Mouse (Mus musculus) hindbrain, embryonic 13.5 days (tissue): ENCODE measurements at regions not wholly inside any gene's neighbourhood (a gene's known extent, or its start where the extent isn't known, plus 50 kb on each side); places are given as distances from the start of the nearest gene placed in this dataset.

Experiments
- ATAC-seq: fragments of 200-750 bp; cut with Nextera tagmentation; 2 replicates; pipeline ENCODE4 v1.8.0; 2017; ENCODE audit warnings: moderate TSS enrichment; ENCODE audit not compliant: low FRiP score
- H3K27ac ChIP-seq: fragments of 300-500 bp; sonication (generic); 2 replicates; pipeline ENCODE4 v1.5.1; 2015; ENCODE audit warnings: inconsistent platforms, mild to moderate bottlenecking, moderate library complexity
- H3K27me3 ChIP-seq: fragments of 300-500 bp; sonication (generic); 2 replicates; pipeline ENCODE4 v1.6.1; 2015; ENCODE audit warnings: mild to moderate bottlenecking, inconsistent platforms
- H3K36me3 ChIP-seq: fragments of 300-500 bp; sonication (generic); 2 replicates; pipeline ENCODE4 v1.6.1; 2015; ENCODE audit warnings: mild to moderate bottlenecking, inconsistent platforms
- H3K4me1 ChIP-seq: fragments of 300-500 bp; sonication (generic); replicated peaks from 2 replicates; pipeline ENCODE4 v1.6.1; 2015; ENCODE audit warnings: inconsistent platforms
- H3K4me2 ChIP-seq: fragments of 300-500 bp; sonication (generic); 2 replicates; pipeline ENCODE4 v1.6.1; 2015; ENCODE audit warnings: inconsistent platforms, mild to moderate bottlenecking, moderate library complexity
- H3K4me3 ChIP-seq: fragments of 300-500 bp; sonication (generic); 2 replicates; pipeline ENCODE4 v1.5.1; 2015; ENCODE audit warnings: mild to moderate bottlenecking, inconsistent platforms
- H3K9ac ChIP-seq: fragments of 300-500 bp; sonication (generic); 2 replicates; pipeline ENCODE4 v1.6.1; 2015; ENCODE audit warnings: mild to moderate bottlenecking, inconsistent platforms
- H3K9me3 ChIP-seq: fragments of 300-500 bp; sonication (generic); 2 replicates; pipeline ENCODE4 v1.6.1; 2016; ENCODE audit warnings: inconsistent platforms
- WGBS: fragments of 180-500 bp; shearing (Covaris S2); methylation state at CpG from one replicate; pipeline ENCODE4 v1.1.7; 2015; 5-methylcytosine and 5-hydroxymethylcytosine counted together

DNA sequence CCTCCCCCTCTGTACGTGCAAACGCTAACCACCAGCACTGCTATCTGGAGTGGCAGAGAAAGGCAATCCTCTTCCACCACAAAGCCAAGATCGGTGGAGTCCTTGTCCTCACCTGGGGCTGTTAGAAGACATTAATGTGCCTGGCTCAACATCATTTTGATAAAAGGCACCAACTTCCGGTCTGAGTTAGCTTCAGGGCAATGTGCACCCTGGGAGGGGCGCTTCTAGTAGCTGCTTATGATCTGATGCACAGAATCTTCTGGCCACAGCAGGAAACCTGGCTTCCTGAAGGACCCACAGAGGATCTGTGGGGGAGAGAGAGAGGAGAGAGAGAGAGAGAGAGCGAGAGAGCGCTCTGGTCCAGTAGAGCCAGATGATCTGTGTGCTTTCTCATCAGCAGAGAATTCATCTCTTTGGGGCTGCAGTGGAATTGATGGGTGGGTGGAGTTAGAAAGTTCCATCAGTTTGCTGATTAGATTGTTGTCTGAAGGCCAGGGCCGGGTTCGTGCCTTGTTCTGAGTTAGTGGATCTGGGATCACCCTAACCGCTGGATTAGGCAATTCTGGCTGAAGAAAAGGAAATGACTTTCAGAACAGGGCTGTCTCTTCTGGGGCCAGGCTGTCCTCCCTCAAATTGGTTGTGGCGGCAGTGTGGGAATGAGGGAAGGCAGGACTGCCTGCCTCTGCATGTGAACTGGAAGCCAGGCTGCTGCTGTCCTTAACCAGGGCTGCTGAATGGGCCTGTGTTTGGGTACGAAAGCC, 101.3 kb upstream of the Pmepa1 start:
- no peak overlapping the region for H3K4me2 ChIP-seq
- peaks cover 19% of the 10 kb centered on the region for H3K4me1 ChIP-seq
- WGBS = 77% methylated on average over 10 of the region's 12 CpGs
- no peak overlapping the region for H3K9ac ChIP-seq
- ATAC-seq = no peak
- H3K36me3 ChIP-seq = no peaks in the 10 kb centered on the region
- no peaks in the 10 kb centered on the region for H3K9me3 ChIP-seq
- no peak overlapping the region for H3K4me3 ChIP-seq
- H3K27ac ChIP-seq = no peak overlapping the region; the same call in 1 of the 2 replicates
- no peaks in the 10 kb centered on the region for H3K27me3 ChIP-seq

DNA sequence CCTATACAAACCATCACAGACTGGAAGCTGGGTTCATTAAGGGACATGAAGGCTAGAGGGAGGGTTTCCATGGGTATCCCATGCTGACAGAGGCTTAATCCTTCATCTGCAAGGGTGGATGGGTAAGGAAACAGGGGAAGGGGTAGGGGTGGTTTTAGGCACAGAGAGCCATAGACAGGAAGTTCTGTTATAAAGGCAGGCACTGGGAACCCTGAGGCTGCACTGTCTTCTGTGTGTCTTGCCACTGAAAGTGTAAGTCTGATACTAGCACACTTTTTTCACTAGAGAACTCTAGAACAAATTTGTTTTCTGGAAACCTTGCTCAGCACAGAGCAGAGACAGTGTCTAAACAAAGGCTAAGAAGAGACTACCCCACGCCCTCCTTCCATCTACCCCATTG, 103.4 kb upstream of the Pmepa1 start:
- 88% methylated on average over 1 of the region's 1 CpGs for WGBS
- H3K27me3 ChIP-seq = no peaks in the 10 kb centered on the region
- peaks cover 22% of the 10 kb centered on the region for H3K4me1 ChIP-seq
- no peak overlapping the region for H3K27ac ChIP-seq
- H3K4me3 ChIP-seq = no peak overlapping the region
- ATAC-seq = no peak
- no peak overlapping the region for H3K9ac ChIP-seq
- no peaks in the 10 kb centered on the region for H3K36me3 ChIP-seq
- H3K9me3 ChIP-seq = no peaks in the 10 kb centered on the region
- no peak overlapping the region for H3K4me2 ChIP-seq

DNA sequence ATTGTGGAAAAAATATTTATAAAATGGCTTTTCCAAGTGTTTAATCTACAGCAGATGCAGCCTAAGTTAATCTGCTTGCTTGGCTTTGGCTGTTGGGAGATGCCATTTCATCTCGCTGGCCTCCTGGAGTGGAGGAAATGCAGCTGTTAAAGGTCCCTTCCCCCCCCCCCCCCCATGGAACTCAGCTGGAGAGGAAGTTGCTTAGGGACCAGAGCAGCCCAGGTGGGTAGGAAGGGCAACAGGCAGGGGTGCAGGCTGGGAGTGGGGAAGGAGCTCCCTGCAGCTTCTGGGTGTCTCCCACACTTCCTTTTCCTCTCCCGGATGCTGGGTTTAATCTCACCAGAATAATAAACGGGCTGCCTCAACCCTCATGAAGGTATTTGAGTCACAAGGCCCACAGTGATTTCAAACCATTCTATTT, 104.0 kb upstream of the Pmepa1 start:
- Histone ChIP-seq H3K4me2 (no peak overlapping the region), H3K4me3 (no peak overlapping the region), H3K36me3 (no peaks in the 10 kb centered on the region), H3K9ac (no peak overlapping the region), H3K4me1 (peaks cover 22% of the 10 kb centered on the region), H3K9me3 (no peaks in the 10 kb centered on the region), H3K27ac (no peak overlapping the region), H3K27me3 (no peaks in the 10 kb centered on the region)
- ATAC-seq = no peak
- 69% methylated on average over 3 of the region's 3 CpGs for WGBS

DNA sequence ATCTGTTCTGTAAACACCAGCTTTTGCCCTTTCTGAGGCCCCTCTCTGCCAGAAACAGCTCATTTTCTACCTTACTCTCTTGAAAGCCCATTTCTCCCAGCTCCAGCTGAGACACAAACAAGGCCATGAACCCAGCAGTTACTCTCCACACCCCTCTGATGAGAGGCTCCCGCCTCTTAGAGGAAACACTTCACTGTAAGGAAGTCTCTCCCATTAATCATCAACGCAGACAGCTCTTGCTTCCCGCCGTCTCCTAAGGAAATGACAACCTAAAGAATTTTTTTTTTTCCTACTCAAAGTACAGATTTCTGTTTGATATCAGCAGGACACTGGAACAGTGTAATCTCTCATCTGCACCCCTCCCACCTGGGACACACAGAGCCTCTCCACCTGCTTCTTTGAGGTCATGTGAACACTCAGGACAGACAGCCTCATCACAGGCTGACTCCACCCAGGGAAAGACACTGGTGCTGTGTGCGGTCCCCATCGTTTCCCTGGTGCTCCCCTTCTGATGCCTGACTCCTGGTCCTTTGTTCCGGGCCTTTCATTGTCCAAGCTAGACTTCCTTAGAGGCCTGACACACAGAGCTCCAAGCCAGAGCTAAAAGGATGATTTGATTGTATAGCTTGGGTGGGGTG, 106.0 kb upstream of the Pmepa1 start:
- Histone ChIP-seq H3K4me3 (no peak overlapping the region), H3K36me3 (no peaks in the 10 kb centered on the region), H3K27ac (0 out of 2 replicates have a peak overlapping the region, but pooled peaks have one; percentile 30), H3K9me3 (no peaks in the 10 kb centered on the region), H3K4me2 (no peak overlapping the region), H3K4me1 (peaks cover 22% of the 10 kb centered on the region), H3K27me3 (no peaks in the 10 kb centered on the region), H3K9ac (no peak overlapping the region)
- 36% methylated on average over 7 of the region's 7 CpGs for WGBS
- ATAC-seq = no peak

DNA sequence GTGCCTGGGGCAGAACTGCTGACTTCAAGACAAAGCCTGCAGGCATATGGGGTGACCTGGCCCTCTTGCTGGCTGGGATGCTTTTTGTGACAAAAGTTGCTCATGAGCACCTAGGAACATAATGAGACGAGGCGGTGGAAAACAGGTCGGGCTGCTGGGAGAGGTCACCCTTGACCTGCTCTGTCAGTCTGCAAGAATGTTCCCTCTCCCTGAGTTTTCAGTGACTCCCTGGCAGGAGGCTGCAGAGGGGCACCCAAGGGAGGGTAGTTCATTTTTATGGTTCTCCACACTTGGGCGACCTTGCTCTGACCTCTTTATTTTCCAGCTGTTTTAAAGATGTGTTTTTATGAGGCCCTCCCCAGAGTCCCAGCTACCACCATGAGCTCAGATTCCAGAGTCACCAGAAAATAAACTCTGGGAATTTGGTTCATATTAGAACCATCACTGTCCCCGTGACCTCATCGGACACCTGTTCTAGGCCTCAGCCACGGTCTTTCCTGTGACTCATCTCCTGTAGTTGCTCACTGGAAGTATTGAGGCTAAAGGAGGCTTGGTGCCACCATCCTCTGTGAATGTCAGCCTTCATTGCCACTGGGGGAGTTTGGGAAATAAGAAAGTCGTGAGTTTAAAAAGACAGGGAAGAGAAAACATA, 108.7 kb upstream of the Pmepa1 start:
- Histone ChIP-seq H3K4me3 (no peak overlapping the region), H3K36me3 (no peaks in the 10 kb centered on the region), H3K27me3 (0 out of 2 replicates have a peak, but pooled peaks cover 3% of the 10 kb centered on the region), H3K4me2 (no peak overlapping the region), H3K4me1 (peaks cover 14% of the 10 kb centered on the region), H3K27ac (no peak overlapping the region), H3K9ac (no peak overlapping the region), H3K9me3 (no peaks in the 10 kb centered on the region)
- ATAC-seq = no peak
- 88% methylated on average over 8 of the region's 8 CpGs for WGBS

DNA sequence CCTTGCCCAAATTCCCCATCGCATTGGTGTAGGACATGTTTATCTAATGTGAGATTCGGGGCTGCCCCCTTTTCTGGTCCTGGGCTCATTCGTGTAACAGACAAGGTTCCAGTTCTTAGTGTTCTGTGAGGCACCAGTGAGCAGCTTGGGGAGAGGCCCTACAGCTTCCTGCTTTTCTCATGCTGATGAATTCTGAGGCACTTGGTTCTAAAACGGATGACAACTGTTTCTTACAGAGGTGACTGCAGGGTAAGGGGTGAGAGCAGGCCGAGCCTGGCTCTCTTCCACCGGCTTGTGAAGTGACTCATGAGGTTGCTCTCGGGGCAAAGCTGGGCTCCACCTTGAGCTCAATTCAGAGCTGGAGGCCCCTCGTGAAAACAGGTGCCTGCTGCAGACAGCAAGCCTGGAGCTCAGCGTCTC, 109.4 kb upstream of the Pmepa1 start:
- H3K4me3 ChIP-seq = no peak overlapping the region
- peaks cover 14% of the 10 kb centered on the region for H3K4me1 ChIP-seq
- H3K9me3 ChIP-seq = no peaks in the 10 kb centered on the region
- no peak overlapping the region for H3K27ac ChIP-seq
- WGBS = 62% methylated on average over 9 of the region's 9 CpGs
- ATAC-seq = no peak
- no peak overlapping the region for H3K9ac ChIP-seq
- no peak overlapping the region for H3K4me2 ChIP-seq
- H3K27me3 ChIP-seq = 0 out of 2 replicates have a peak, but pooled peaks cover 3% of the 10 kb centered on the region
- no peaks in the 10 kb centered on the region for H3K36me3 ChIP-seq

DNA sequence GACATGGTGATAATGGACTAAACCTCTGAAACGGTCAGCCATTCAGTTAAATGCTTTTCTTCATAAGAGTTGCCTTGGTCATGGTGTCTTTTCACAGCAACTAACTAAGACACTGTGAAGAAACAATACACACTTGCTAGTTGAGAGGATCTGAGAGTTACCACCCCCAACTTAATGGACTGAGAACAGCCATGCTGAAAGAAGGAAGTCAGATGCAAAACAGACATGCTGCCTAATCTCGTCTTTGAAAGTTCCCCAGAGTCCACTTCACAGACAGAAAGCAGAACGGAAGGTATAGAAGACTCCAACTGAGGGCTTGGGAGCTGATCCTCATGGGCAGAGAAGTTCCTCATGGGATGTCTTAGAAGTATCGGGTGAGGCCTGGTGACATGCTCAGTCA, 111.8 kb upstream of the Pmepa1 start:
- H3K9me3 ChIP-seq = 0 out of 2 replicates have a peak, but pooled peaks cover 3% of the 10 kb centered on the region
- H3K36me3 ChIP-seq = no peaks in the 10 kb centered on the region
- H3K9ac ChIP-seq = no peak overlapping the region
- H3K27me3 ChIP-seq = 0 out of 2 replicates have a peak, but pooled peaks cover 3% of the 10 kb centered on the region
- WGBS = 82% methylated on average over 4 of the region's 4 CpGs
- no peak overlapping the region for H3K4me2 ChIP-seq
- H3K4me3 ChIP-seq = no peak overlapping the region
- 0 out of 2 replicates have a peak, but pooled peaks cover 2% of the 10 kb centered on the region for H3K4me1 ChIP-seq
- ATAC-seq = no peak
- no peak overlapping the region for H3K27ac ChIP-seq

DNA sequence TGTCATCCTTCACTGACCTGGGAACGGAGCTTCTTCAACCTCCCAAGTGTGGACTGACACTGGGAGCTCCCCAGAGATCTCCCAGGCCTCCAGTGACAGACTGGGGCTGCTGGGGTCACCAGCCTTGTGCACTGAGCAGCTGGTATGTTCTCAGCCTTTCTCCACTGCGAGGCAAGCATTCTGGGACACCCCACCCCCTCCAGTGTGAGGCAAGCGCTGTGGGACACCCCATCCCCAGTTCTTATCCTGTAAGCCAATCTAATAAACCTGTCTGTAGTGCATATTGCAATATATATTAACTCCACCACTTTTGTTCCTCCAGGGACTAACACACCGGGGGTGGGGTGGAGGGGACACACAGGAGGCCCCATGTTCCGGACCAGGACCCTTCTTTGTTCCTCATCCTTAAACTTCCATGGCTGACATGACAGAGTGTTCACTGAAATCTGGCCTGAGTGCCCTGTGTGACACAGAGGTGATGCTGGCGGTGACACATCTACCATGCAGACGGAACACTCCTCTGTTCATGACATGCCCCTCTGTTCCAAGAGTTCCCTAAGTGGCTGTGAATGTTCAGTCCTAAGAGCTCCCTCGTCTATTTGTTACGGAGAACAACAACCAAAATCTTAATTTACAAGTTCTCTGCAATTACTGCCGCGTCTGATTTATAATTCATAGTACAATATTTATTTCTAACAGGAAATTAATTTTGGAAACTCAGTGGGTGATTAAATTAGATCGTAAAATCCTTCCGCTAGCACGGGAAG, 116.4 kb upstream of the Pmepa1 start:
- Histone ChIP-seq H3K4me3 (no peak overlapping the region), H3K9me3 (0 out of 2 replicates have a peak, but pooled peaks cover 6% of the 10 kb centered on the region), H3K27me3 (no peaks in the 10 kb centered on the region), H3K36me3 (no peaks in the 10 kb centered on the region), H3K4me2 (no peak overlapping the region), H3K4me1 (peaks cover 13% of the 10 kb centered on the region), H3K27ac (no peak overlapping the region), H3K9ac (no peak overlapping the region)
- ATAC-seq = 0 out of 2 replicates have a peak, but pooled peaks have one; percentile 28
- WGBS = 77% methylated on average over 14 of the region's 14 CpGs

DNA sequence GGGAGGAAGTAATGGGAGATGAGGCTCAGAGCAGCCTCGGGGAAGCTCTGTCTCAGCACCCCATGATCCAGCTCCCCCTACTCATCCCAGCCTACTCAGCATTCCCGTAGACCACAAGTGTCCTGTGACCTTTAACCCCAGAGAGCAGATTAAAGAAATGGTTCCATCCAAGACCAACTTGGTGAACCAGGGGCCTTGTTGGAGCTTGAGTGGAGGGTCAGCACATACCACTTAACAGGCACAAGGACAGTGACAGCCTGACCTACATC, 116.9 kb upstream of the Pmepa1 start:
- Histone ChIP-seq H3K9me3 (peaks cover 9% of the 10 kb centered on the region; the same call in 1 of the 2 replicates), H3K27ac (no peak overlapping the region), H3K9ac (no peak overlapping the region), H3K4me2 (no peak overlapping the region), H3K4me3 (no peak overlapping the region), H3K27me3 (no peaks in the 10 kb centered on the region), H3K36me3 (no peaks in the 10 kb centered on the region), H3K4me1 (peaks cover 13% of the 10 kb centered on the region)
- WGBS = 50% methylated on average over 2 of the region's 2 CpGs
- no peak for ATAC-seq

DNA sequence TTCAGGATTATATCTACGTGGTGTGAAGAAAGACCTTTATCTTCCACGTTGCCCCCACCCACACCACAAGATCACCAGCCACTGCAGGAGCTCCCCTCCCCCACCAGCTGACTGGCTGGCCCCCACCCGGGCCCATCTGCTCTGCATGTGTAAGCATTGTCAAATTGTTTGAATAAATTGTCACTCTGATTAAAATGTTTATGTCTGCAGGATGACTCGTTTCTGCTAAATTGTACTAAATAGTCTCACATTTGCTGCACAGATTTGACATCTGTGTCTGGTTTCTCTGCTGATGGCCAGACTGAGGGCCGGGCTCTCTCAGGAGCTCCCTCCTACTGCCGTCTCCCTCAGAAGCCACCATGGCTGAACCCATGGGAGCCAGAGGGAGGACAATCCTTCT, 119.2 kb upstream of the Pmepa1 start:
- no peak overlapping the region for H3K9ac ChIP-seq
- H3K36me3 ChIP-seq = no peaks in the 10 kb centered on the region
- ATAC-seq = no peak
- 51% methylated on average over 6 of the region's 6 CpGs for WGBS
- H3K4me2 ChIP-seq = no peak overlapping the region
- H3K4me3 ChIP-seq = no peak overlapping the region
- H3K27ac ChIP-seq = no peak overlapping the region
- H3K27me3 ChIP-seq = no peaks in the 10 kb centered on the region
- H3K4me1 ChIP-seq = peaks cover 13% of the 10 kb centered on the region
- H3K9me3 ChIP-seq = peaks cover 9% of the 10 kb centered on the region; the same call in 1 of the 2 replicates

DNA sequence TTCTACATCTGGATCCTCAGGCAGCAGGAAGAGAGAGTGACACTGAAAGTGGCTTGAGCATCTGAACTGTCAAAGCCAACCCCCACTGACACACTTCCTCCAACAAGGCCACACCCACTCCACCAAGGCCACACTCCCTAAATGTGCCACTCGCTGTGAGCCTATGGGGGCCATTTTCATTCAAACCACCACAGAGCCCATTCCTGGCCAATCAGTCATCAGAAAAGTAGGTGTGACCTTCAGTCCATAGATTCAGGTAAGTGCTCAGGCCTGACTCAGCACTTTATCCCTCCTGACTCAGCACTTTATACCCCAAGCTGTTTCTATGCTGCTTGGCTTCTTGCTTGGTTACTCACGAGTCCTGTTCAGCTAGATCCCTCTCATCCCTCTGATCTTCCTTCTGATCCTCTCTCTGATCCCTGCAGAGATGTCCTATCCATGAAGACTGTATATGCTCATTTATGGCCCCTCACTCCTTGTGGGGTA, 121.6 kb upstream of the Pmepa1 start:
- Histone ChIP-seq H3K9me3 (peaks cover 7% of the 10 kb centered on the region; the same call in 1 of the 2 replicates), H3K27me3 (no peaks in the 10 kb centered on the region), H3K36me3 (no peaks in the 10 kb centered on the region), H3K27ac (no peak overlapping the region), H3K4me1 (peaks cover 11% of the 10 kb centered on the region), H3K4me3 (no peak overlapping the region), H3K4me2 (no peak overlapping the region), H3K9ac (no peak overlapping the region)
- WGBS = 86% methylated on average over 2 of the region's 2 CpGs
- no peak for ATAC-seq

DNA sequence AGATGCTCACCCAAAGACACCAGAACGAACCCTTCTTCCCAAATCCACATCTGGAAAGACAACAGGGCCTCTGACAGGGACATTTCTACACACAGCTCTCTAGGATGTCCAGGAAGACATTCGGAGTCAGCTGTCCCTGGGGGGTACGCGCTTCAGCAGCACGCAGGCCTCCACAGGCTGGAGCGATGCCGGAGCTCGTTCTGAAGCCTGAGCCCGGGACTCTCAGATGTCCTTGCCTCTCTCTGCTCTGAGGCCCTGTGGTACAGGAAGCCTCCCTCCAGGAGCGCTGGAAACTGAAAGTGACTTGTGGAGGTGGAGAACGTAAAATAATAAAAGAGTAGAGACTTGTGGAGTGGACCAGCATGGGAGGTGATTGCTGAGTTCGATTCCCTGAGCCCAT, 116.8 kb upstream of the 1700021F07Rik start:
- no peak for ATAC-seq
- WGBS = 72% methylated on average over 12 of the region's 12 CpGs
- Histone ChIP-seq H3K9me3 (no peaks in the 10 kb centered on the region), H3K4me3 (no peak overlapping the region), H3K27me3 (no peaks in the 10 kb centered on the region), H3K36me3 (no peaks in the 10 kb centered on the region), H3K9ac (no peak overlapping the region), H3K4me2 (no peak overlapping the region), H3K27ac (no peak overlapping the region), H3K4me1 (peaks cover 43% of the 10 kb centered on the region)
